Mouse (Mus musculus) bone marrow macrophage, adult 2 months (primary cell): Measurements from ENCODE around the gene Smtnl2.

ENCODE experiments used
- CTCF ChIP-seq: IDR thresholded peaks from 2 replicates; pipeline ENCODE4 v1.5.1; 2012; ENCODE audit warnings: low read depth, mild to moderate bottlenecking, low read length, moderate library complexity
- POLR2A ChIP-seq: IDR thresholded peaks from 2 replicates; pipeline ENCODE4 v1.6.1; 2012; ENCODE audit warnings: mild to moderate bottlenecking, low read depth, low read length, borderline replicate concordance

DNA sequence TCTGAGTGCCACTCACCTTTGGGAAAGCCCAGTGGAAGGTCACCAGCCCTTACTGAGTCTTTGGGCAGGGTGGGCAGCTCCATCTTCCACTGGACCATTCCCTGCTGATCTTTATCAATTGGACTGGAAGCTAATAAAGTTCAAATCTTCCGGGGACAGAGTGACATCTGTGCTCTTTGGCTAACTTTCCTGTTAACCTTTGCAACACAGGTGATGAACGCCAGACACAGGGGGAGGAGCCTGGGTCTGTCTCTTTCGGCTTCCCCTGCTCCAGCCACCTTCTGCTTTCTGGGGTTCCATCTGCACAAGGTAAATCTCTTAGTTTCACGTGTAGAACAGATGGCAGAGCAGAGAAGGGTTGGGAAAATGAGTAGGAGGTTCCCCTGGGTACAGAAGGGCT is 26.9 kb upstream of the Smtnl2 start:
- TF ChIP-seq CTCF: no peak
- no peak for TF ChIP-seq POLR2A
